Mouse (Mus musculus): ENCODE data around the gene Ssr3.
A peak's percentile ranks its signal among the peaks of the same experiment; 100 is the strongest.
"Not testable (repeated sequence)": the region's sequence is repeated elsewhere in the genome, so short reads cannot be mapped to it uniquely, and the experiment has no call there.

Ssr3 gene

DNA sequence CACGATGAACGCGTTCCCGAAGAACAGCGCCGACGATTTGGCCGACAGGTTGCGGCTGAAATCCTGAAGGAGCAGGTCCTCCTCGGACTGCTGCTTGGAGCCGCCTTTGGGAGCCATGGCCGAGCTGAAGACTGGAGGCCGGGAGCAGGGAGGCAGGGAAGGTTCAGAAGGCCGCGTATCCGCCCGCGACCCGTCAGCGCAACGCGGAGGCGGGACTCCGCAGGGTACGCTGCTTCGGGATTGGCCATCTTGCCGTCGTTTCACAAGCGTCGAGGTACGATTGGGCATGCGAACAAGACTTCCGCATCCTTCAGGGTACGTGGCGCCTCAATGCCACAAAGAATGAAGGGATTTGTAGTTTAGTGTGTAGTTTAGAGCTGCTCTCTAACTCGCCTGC is at the start of gene Ssr3:
Gene Ssr3 (minus strand): TSS at position 203 of the 397 bp plus-strand sequence.
- DNase-seq (ENCODE audit: extremely low read depth, low read depth): peak; percentile 97

DNA sequence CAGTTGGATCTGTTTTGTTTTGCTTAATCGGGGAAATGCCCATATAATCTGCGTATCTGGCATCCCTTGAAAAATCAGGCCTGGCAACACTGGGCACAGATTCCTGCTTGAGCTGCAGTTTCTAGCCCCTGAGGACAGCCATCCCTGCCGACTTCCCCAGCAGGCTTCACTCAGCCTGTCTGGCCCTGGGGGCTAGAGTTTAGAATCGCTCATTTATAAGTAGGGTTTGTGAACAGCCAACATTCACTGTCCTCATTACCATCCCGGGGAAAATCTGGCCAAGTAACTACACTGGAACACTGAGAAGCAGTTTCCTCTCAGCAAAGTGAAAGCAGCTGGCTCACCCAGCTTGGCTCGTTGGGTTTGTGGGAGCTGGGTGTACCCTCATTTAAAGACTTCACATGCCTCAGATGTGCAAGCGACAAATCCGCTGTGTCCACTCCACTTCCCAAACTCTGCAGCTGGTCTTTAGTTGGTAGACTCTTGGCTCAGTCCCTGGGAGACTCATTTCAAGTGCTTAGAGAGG is 49.2 kb upstream of the Ssr3 start:
- no peak for DNase-seq (ENCODE audit: extremely low read depth, low read depth)

DNA sequence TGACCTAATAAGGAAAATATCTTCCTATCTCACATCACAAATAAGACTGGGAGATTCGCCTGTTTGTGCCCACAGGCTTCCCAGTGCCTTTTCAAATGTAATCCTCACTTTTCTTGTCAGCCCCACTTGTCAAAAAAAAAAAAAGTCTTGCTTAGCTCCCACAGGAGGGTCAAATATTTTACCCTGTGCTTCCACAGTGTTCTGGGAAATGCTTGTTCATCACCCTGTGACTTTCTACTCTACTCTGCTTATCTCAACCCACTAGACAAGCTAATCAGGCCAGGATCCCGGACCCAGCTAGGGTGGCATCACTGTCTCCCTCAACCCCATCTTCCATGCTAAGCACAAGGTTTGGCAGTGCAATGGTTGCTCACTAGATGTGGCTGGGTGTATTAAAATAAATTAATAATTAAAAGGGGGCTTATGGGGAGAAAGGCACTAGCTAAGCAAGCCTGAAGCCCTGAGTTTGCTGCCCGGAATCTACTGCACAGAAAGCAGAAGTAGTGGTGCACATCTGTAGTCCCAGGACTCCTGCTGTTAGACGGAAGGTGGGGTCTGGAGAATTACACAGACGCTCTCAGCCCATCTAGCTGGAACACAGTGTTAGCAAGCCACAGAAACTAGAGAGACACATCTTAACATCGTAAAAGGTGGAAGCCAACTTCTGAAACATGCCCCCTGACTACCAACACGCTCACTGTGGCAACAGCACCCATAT is 46.2 kb upstream of the Ssr3 start:
- DNase-seq (ENCODE audit: extremely low read depth, low read depth): peak; percentile 82

DNA sequence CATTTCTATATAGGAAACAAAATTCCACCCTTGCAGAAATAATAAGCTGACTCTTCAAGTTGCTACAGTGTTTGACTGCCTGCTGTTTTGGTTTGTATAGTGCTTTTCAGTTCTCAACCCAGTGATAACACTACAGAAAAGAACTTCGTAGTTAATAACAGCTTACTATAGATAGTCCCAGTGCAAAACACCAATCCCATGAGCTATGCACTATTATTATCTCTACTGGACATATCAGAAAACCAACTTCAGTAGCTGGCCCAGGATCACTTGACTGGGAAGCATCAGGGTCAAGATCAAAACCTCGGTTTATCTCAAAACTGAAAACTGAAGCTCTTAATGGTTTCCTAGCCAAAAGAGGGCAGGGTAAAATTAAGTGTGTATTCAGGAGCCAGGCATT is 43.4 kb upstream of the Ssr3 start:
- peak; percentile 6 for DNase-seq (ENCODE audit: extremely low read depth, low read depth)

DNA sequence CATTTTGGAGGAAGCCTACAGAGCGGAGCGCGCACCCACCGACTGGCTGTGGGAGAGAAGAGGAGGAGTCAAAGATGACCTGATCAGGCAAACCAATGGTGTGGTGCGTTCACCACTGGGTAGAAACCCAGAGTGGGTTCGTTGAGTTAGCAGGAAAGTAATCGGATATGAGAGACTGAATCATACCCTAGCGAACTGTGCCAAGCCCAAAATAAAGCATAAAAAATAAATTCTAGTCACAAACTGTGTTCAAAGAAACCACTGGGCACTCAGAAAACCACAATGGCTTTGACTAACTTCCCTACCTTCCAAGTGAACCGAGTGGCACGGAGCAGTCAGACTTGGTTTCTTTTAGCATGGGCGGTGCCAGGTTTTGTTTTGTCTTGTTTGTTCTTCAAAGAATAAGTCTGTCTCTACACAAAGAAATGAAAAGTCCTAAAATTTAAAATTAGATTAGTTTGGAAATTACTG is 42.7 kb upstream of the Ssr3 start:
- peak; percentile 75 for DNase-seq (ENCODE audit: extremely low read depth, low read depth)

DNA sequence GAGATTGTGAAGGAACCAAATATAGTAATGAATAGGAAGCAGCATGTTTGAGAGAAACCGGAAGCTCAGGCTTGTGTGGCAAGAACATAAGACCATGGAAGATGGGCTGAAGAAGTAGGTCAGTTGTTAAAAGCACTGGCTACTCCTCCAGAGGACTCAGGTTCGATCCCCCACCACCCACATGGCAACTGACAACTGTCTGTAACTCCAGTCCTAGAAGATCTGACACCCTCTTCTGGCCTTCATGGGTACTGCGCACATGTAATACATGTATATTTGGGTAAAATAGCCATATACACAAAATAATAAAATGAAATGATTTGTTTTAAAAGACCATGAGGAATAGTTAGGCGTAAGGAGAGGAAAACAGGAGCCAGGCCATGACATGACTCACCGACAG is 39.8 kb upstream of the Ssr3 start:
- DNase-seq (ENCODE audit: extremely low read depth, low read depth): no peak

DNA sequence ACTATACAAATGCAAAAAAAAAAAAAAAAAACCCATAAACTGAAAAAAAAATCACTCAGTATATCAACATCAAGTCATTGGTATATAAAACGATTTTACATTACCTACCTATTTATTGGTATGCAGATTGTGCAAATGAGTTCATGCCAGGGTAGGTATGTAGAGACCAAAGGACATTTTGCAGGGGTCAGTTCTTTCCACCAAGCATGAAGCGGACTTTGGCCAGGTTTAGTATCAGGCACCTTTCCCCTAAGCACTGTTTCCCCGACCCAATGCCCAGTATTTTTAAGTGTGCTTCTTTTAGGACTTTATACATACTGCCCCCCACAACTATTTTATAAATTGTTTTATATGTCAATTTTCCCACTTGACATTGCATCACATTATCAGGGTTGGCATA is 27.3 kb upstream of the Ssr3 start:
- no peak for DNase-seq (ENCODE audit: extremely low read depth, low read depth)

DNA sequence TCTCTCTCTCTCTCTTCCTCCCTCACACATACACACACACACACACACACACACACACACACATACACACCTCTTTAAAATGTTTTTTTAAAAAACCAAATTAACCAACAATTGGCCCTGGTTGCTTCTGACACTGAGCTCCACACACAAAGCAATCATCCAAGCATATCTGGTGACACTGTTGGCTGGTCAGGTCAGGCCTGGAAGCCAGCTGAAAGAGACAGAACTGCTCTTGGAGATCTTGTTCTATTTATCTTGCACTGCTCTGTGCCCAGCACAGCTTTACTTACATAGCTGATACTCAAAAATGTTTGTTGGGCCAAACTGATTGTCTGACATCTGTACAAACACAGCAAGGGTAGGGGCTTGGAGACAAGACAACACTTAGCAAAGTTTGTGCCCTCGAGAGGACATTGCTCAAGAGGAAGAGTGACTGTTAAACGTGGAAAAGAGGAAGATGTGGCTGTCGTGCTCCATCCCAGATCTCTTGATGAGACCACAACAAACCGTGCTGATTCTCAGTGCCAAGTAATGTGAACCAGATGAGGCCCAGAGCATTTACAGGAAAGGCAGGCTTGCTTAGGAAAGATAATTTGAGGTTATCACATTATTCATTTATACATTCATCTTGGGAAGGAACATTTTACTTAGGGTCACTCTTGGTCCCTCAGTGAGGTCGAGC is 25.6 kb upstream of the Ssr3 start:
- DNase-seq (ENCODE audit: extremely low read depth, low read depth): peak; percentile 69

DNA sequence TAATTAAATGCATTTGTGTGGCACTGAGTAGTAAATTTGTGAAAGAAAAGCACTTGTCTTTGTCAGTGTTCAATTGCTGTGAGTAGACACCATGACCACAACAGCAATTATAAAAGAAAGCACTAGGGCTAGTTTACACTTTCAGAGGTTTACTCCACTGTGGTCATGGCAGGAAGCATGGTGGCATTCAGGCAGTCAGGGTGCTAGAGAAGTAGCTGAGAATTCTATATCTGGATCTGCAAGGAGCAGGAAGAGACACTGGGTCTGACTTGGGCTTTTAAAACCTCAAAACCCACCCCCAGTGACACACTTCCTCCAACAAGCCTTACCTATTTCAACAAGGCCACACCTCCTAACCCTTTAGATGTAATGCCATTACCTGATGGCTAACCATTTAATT is 24.1 kb upstream of the Ssr3 start:
- no peak for DNase-seq (ENCODE audit: extremely low read depth, low read depth)

DNA sequence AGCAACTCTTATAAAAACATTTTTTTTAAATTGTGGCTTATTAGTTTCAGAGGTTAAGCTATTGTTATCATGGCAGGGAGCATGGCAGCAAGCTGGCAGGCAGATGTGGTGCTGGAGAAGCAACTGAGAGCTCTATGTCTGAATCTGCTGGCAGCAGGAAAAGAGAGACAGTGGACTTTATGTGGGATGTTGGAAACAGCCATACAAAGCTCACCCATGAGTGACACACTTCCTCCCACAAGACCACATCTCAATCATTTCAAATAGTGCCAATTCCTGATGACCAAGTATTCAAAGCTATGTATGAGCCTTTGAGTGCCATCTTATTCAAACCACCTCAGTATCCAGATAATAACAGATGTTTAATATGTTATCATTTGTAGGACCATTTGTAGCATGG is 15.5 kb upstream of the Ssr3 start:
- no peak for DNase-seq (ENCODE audit: extremely low read depth, low read depth)

DNA sequence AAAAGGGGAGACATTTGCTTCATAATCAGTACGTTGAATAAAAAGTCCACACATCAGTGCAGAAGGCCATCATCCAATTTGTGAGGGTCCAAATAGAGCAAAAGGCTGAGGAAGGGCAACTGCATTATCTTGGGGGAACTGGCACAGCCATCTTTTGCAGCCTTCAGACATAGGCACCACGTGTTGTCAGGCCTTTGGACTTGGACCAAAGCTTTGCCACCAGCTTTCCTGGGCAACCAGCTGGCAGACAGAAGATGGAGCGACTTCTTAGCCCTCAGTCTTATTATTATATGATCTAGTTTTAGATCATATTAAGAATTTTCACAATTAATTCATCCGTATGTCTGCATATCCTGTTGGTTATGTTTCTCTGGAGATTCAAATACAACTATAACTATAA is 13.4 kb upstream of the Ssr3 start:
- no peak for DNase-seq (ENCODE audit: extremely low read depth, low read depth)

DNA sequence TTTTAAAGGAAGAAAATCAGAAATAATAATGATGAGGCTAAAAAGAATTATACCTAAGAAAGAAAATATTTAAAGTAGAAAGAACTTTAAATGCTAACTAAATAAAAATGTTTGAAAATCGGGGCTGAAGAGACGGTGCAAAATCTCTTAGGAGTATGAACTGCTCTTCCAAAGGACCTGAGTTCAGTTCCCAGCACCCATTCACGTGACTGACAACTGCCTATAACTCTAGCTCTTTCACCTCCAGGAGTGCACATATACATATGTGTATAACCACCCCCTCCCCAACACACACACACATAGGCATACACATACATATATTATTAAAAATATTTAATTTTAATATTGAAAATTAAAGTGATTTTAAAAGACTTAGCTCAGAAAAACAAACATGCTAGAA is 5.1 kb upstream of the Ssr3 start:
- DNase-seq (ENCODE audit: extremely low read depth, low read depth): no peak

DNA sequence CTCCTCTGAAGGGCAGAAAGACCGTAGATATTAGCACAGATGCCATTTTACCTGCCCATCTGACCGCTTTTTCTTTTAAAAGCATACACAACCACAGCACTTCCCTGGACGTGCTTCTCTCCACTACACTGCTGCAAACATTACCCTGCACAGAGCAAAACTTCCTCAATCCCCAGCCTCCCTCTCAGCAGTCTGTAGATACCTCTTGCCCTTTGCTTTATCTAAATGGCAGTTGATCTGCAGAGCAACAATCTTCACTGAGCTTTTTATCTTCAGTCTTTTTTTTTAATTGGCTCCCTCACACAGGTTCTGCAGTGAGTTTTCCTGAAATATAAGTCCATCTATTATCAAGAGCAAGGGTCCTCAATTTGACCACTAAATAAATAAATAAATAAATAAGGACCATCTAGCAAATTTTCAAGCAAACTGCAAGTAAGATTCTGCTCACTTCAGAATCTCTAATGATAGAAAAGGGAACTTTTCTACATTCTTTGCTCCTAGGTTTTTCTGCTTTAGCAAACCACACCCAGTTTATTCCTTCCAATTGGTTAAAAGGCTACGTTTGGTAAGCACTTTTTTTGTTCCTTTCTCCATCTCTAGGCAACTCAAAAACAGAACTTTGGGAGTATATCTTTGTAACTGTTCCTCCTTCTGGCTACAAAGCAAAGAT is 4.5 kb upstream of the Ssr3 start:
- peak; percentile 79 for DNase-seq (ENCODE audit: extremely low read depth, low read depth)

DNA sequence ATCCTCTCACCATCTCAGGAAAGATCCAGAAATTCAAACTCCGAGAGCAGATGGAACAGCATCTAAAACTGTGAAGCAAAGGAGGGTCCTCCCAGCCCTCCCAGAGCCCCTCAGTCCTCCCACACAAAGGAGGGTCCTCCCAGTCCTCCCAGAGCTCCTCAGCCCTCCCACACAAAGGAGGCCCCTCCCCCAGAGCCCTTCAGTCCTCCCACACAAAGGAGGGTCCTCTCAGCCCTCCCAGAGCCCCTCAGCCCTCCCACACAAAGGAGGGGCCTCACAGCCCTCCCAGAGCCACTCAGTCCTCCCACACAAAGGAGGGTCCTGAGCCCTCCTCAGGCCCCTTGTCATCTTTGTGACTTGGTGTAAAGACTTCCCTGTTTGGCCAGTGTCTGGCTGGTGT is 2.7 kb upstream of the Ssr3 start:
- not testable (repeated sequence) for DNase-seq (ENCODE audit: extremely low read depth, low read depth)

DNA sequence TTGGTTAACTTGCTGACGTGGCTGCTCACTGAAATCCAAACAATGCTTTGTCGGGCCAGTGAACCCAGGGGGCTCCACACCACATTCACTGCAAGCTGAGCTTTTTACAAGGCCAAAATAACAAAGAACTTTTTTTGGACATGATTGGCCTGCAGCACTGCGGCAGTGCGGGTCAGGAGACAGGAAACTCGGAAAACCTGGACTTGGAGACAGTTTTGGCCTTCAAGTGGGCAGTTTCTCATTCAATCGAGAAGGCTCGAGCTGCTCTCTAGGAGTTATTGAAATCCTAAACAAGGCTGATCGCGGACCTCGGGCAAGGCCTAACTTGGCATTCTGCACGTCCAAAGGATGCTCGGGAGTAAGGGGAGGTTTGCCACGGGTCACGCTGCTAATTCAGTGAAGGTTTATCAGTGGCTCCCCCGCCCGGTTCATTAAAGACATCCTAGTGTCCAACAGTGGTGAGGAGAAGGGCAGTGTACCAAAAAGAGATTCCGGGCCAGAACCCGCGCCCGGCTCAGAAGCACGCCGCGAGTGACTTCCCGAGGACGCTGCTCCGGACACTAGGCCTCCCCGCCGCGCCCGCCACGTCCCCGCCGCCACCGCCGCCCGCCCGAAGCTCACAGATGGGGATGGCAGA is 521 bp downstream of the Ssr3 start:
- no peak for DNase-seq (ENCODE audit: extremely low read depth, low read depth)

DNA sequence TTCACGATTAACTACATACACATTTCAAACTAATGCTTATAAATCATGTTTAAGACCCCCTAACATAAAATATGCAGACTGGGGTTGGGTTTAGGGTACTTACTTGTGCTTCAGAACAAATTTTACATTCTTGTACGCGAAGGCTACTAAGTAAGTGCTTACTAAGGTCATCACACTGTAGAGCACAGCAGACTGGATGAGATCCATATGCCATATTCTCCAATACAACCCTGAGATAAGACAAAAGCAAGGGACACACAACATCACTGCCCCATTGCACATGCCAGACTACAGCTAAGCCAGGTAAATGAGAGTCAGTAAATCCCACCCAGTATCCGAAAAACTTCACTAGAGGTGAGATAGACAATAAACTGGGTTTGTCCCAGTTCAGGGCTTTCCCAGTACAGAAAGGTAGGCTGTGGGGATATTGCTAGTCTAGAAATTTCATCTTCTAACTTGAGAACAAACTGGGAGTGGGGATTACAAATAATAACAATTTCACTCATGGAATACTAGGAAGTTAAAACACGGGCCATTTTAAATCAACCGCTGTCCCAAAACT is 1.1 kb downstream of the Ssr3 start:
- DNase-seq (ENCODE audit: extremely low read depth, low read depth): no peak

DNA sequence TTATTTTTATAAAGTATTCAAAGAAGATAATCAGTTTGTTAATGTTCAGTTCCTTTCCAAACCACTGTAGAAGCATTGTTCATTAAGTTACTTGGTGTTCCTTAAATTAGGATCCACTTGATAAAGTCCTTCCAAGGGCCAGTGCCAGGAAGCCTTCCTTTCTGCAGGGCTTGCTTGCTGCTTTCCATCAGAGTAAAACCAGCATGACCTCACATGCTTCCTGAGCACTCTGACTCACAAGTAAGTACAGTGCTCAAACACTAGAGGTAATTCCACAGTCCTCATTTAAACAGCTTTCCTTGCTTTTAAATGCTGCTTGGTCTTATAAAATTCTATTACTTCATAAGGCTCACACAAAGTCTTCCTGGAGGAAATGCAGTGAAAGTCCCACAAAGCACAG is 6.7 kb downstream of the Ssr3 start:
- DNase-seq (ENCODE audit: extremely low read depth, low read depth): no peak

DNA sequence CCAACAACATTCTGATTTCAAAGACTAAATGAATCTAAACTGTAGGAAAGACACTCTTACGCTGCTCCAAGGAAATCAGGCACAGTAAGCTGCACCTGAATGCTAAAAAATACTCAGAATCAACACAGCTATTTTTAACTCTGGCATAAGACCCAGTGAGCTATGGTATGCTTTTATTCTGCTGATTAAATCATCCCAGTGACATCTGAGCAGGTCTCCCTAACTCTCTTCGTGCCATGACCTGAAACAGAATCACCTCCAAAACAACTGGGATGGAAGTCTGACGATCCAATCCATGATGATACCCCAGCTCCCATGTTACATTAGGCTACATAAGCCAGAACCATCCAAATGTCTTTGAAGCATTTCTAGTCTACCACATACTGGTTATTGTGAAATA is 8.0 kb downstream of the Ssr3 start:
- no peak for DNase-seq (ENCODE audit: extremely low read depth, low read depth)

DNA sequence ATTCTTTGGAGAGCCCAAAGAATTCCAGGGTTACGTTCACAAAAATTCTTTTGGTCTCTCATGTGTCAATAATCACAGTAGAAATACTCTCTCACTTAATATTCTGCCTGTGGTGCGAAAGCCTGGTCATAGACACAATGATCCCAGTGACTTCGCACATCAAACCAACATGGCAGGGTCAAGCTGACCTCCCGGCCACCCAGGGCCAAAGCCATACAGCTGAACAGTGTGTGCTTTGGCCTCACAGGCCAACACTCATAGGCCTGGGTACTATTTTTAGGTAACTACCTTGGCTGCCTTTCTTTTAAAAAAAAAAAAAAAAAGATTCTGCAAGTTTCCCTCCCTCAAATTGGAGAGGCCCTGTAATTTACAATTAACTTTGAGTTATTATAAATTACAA is 11.3 kb downstream of the Ssr3 start:
- DNase-seq (ENCODE audit: extremely low read depth, low read depth): no peak

DNA sequence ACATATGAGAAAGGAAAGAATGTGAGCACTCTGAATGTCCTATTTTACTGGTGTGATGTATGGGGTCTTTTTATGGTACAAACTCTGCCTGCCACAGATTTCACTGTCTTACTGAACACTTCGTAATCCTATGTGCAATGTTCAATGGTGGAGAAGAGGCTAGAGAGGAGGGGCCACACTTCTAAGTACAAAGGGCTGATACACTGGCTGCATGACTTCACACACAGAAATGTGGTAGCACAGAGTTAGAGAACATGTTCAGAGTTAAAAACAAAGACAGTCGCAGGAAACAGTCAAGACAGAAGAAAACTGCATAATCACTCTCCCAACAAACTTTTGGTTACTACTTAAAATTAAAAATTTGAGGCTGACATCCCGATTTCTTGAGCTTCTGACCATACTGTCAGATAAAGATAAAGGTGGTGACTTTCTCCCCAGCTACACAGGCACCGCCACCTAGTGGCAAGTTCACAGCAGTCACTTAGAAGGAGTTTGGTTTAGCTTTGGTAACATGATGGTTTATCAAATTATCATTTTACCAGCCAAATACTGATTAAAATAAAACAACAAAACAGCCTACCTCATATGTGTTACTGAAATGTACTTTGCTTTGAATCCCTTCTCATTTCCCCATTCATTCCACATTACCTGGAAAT is 12.4 kb downstream of the Ssr3 start:
- peak; percentile 26 for DNase-seq (ENCODE audit: extremely low read depth, low read depth)

DNA sequence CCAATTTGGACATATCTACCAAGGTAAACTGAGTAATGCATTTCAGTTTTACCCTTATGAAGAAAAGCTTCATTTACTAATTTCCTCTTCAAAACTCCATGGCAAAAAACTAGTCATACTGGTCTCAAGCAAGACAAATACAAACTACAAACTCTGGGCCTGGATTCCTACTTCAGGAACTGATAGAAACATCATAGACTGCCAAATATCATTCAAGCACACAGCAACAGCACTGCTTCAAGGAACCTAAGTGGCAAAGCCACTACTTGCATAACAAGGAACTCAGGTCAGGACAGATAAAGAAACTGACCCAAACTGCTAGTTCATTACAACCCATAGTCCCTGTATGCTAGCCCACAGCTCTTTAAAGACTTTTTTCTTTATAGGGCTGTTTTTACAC is 13.7 kb downstream of the Ssr3 start:
- no peak for DNase-seq (ENCODE audit: extremely low read depth, low read depth)
